Mouse (Mus musculus) MEL (cell line): Measurements from ENCODE around the gene Atoh8. TPM values are rescaled to one million over a fixed set of nuclear protein-coding genes. Genes with fewer than 3 reads are reported as not detected.

ENCODE experiments used
- DNase-seq: peaks from one replicate; pipeline ENCODE4 v3.0.0; 2011; ENCODE audit warnings: low read depth, low spot score
- H3K27ac ChIP-seq: 2 replicates; pipeline ENCODE4 v1.5.1; 2012; ENCODE audit warnings: low read depth, mild to moderate bottlenecking, control low read depth, low read length, moderate library complexity; ENCODE audit not compliant: control insufficient read depth
- H3K27me3 ChIP-seq, 2 experiments: fragments of 150-350 bp in 1 of 2; sonication (generic) in 1 of 2; 2 replicates each; pipeline ENCODE4 v1.6.1; 2012; ENCODE audit warnings: low read length in 2 of 2, mild to moderate bottlenecking in 2 of 2, improper control_type of control experiment in 1 of 2, moderate library complexity in 1 of 2; ENCODE audit not compliant: insufficient read depth in 2 of 2, control insufficient read depth in 1 of 2
- H3K36me3 ChIP-seq, 2 experiments: 2 replicates each; pipeline ENCODE4 v1.6.1; 2012 to 2014; ENCODE audit warnings: low read length in 2 of 2, improper control_type of control experiment in 1 of 2, inconsistent platforms in 1 of 2, mild to moderate bottlenecking in 1 of 2; ENCODE audit not compliant: insufficient read depth in 2 of 2, control insufficient read depth in 1 of 2
- H3K4me1 ChIP-seq, 2 experiments: fragments of 150-350 bp in 1 of 2; sonication (generic) in 1 of 2; 2 replicates each; pipeline ENCODE4 v1.6.1; 2012; ENCODE audit warnings: low read length in 2 of 2, improper control_type of control experiment in 1 of 2, mild to moderate bottlenecking in 1 of 2; ENCODE audit not compliant: insufficient read depth in 2 of 2, control insufficient read depth in 1 of 2
- H3K4me3 ChIP-seq, 2 experiments: fragments of 150-350 bp in 1 of 2; sonication (generic) in 1 of 2; 2 replicates each; pipeline ENCODE4 v1.5.1; 2012; ENCODE audit warnings: low read depth in 2 of 2, low read length in 2 of 2, mild to moderate bottlenecking in 2 of 2, moderate library complexity in 2 of 2, control low read depth in 1 of 2, improper control_type of control experiment in 1 of 2; ENCODE audit not compliant: control insufficient read depth in 1 of 2, insufficient read depth in 1 of 2
- H3K79me2 ChIP-seq: 2 replicates; pipeline ENCODE4 v1.6.1; 2012; ENCODE audit warnings: mild to moderate bottlenecking, low read length, moderate library complexity; ENCODE audit not compliant: control insufficient read depth, poor library complexity, insufficient read depth
- H3K9ac ChIP-seq: 2 replicates; pipeline ENCODE4 v1.6.1; 2012; ENCODE audit warnings: low read depth, mild to moderate bottlenecking, control low read depth, low read length, moderate library complexity; ENCODE audit not compliant: control insufficient read depth, poor library complexity, severe bottlenecking
- H3K9me3 ChIP-seq: fragments of 150-350 bp; sonication (generic); replicated peaks from 2 replicates; pipeline ENCODE4 v1.6.1; 2012; ENCODE audit warnings: mild to moderate bottlenecking, low read length, improper control_type of control experiment, moderate library complexity; ENCODE audit not compliant: insufficient read depth
- BHLHE40 ChIP-seq: IDR thresholded peaks from 2 replicates; pipeline ENCODE4 v1.6.1; 2012; ENCODE audit warnings: low read depth, mild to moderate bottlenecking, inconsistent platforms, low read length, improper control_type of control experiment, borderline replicate concordance
- CTCF ChIP-seq, 3 experiments: IDR thresholded peaks in 2 of 3; conservative IDR thresholded peaks in 1 of 3; 2 replicates each; pipeline ENCODE4 v1.5.1; 2011 to 2012; ENCODE audit warnings: low read length in 3 of 3, low read depth in 2 of 3, mild to moderate bottlenecking in 2 of 3, improper control_type of control experiment in 1 of 3, inconsistent platforms in 1 of 3, mixed read lengths in 1 of 3, moderate library complexity in 1 of 3; ENCODE audit not compliant: control insufficient read depth in 1 of 3, insufficient read depth in 1 of 3, poor library complexity in 1 of 3, severe bottlenecking in 1 of 3
- EP300 ChIP-seq, 2 experiments: IDR thresholded peaks; 2 replicates each; pipeline ENCODE4 v1.6.1; 2011; ENCODE audit warnings: improper control_type of control experiment in 2 of 2, low read length in 2 of 2, low read depth in 1 of 2, mild to moderate bottlenecking in 1 of 2
- ETS1 ChIP-seq: IDR thresholded peaks from 2 replicates; pipeline ENCODE4 v1.6.1; 2012; ENCODE audit warnings: low read depth, mild to moderate bottlenecking, inconsistent platforms, low read length, improper control_type of control experiment, moderate library complexity
- GABPA ChIP-seq: IDR thresholded peaks from 2 replicates; pipeline ENCODE4 v1.6.1; 2012; ENCODE audit warnings: low read depth, mild to moderate bottlenecking, inconsistent platforms, low read length, improper control_type of control experiment, moderate library complexity
- HCFC1 ChIP-seq: IDR thresholded peaks from 2 replicates; pipeline ENCODE4 v1.6.1; 2012; ENCODE audit warnings: low read depth, mild to moderate bottlenecking, inconsistent platforms, low read length, improper control_type of control experiment, moderate library complexity
- KAT2A ChIP-seq: conservative IDR thresholded peaks from 2 replicates; pipeline ENCODE4 v1.6.1; 2012; ENCODE audit warnings: low read depth, low read length, improper control_type of control experiment, inconsistent platforms
- MAFK ChIP-seq: IDR thresholded peaks from 2 replicates; pipeline ENCODE4 v1.6.1; 2011; ENCODE audit warnings: low read depth, mild to moderate bottlenecking, low read length, improper control_type of control experiment, borderline replicate concordance
- MAX ChIP-seq: IDR thresholded peaks from 2 replicates; pipeline ENCODE4 v1.6.1; 2011; ENCODE audit warnings: low read length, improper control_type of control experiment
- MXI1 ChIP-seq: IDR thresholded peaks from 2 replicates; pipeline ENCODE4 v1.6.1; 2011; ENCODE audit warnings: mild to moderate bottlenecking, low read depth, low read length, improper control_type of control experiment
- MYC ChIP-seq: IDR thresholded peaks from 2 replicates; pipeline ENCODE4 v1.6.1; 2011; ENCODE audit warnings: low read depth, mild to moderate bottlenecking, low read length, improper control_type of control experiment, moderate library complexity
- NELFE ChIP-seq: IDR thresholded peaks from 2 replicates; pipeline ENCODE4 v1.6.1; 2011; ENCODE audit warnings: low read depth, low read length, improper control_type of control experiment
- NRF1 ChIP-seq: IDR thresholded peaks from 2 replicates; pipeline ENCODE4 v1.6.1; 2014; ENCODE audit warnings: low read depth, mild to moderate bottlenecking, inconsistent platforms, low read length, improper control_type of control experiment, moderate library complexity; ENCODE audit not compliant: poor library complexity, insufficient read depth, severe bottlenecking
- POLR2A ChIP-seq, 2 experiments: IDR thresholded peaks; 2 replicates each; pipeline ENCODE4 v1.6.1; 2011 to 2012; ENCODE audit warnings: low read length in 2 of 2, mild to moderate bottlenecking in 2 of 2, control low read depth in 1 of 2, improper control_type of control experiment in 1 of 2, low read depth in 1 of 2, moderate library complexity in 1 of 2; ENCODE audit not compliant: control insufficient read depth in 1 of 2, insufficient read depth in 1 of 2, poor library complexity in 1 of 2
- POLR2AphosphoS5 ChIP-seq: IDR thresholded peaks from 2 replicates; pipeline ENCODE4 v1.6.1; 2012; ENCODE audit warnings: low read depth, borderline replicate concordance, mild to moderate bottlenecking, inconsistent platforms, low read length, moderate library complexity, mixed read lengths
- RAD21 ChIP-seq: IDR thresholded peaks from 2 replicates; pipeline ENCODE4 v1.6.1; 2011; ENCODE audit warnings: mild to moderate bottlenecking, low read depth, low read length, improper control_type of control experiment
- RCOR1 ChIP-seq: IDR thresholded peaks from 2 replicates; pipeline ENCODE4 v1.6.1; 2012; ENCODE audit warnings: low read depth, mild to moderate bottlenecking, inconsistent platforms, low read length, improper control_type of control experiment
- TCF12 ChIP-seq: IDR thresholded peaks from 2 replicates; pipeline ENCODE4 v1.6.1; 2014; ENCODE audit warnings: low read depth, mild to moderate bottlenecking, inconsistent platforms, low read length, improper control_type of control experiment, moderate library complexity
- UBTF ChIP-seq: IDR thresholded peaks from 2 replicates; pipeline ENCODE4 v1.6.1; 2012; ENCODE audit warnings: low read depth, mild to moderate bottlenecking, inconsistent platforms, low read length, improper control_type of control experiment, moderate library complexity, borderline replicate concordance; ENCODE audit not compliant: insufficient read depth
- USF2 ChIP-seq, 2 experiments: IDR thresholded peaks; 2 replicates each; pipeline ENCODE4 v1.6.1; 2011 to 2012; ENCODE audit warnings: improper control_type of control experiment in 2 of 2, low read length in 2 of 2, borderline replicate concordance in 1 of 2, inconsistent platforms in 1 of 2, low read depth in 1 of 2, mild to moderate bottlenecking in 1 of 2; ENCODE audit not compliant: insufficient read depth in 1 of 2
- ZKSCAN1 ChIP-seq: IDR thresholded peaks from 2 replicates; pipeline ENCODE4 v1.6.1; 2012; ENCODE audit warnings: low read depth, mild to moderate bottlenecking, inconsistent platforms, low read length, improper control_type of control experiment, moderate library complexity
- polyA plus RNA-seq, 2 experiments: library from polyadenylated mRNA; stranded (reverse) in 1 of 2; unstranded in 1 of 2; fragments of >175 nt in 1 of 2; fragments of >200 nt in 1 of 2; gene quantifications; 2 replicates each; pipeline versions ENCODE4 v1.2.1 to v1.2.4; 2012; ENCODE audit warnings: low replicate concordance in 2 of 2, low read depth in 1 of 2; ENCODE audit not compliant: insufficient read length in 2 of 2, insufficient read depth in 1 of 2, missing spikeins in 1 of 2
- total RNA-seq: library from RNA; depleted of rRNA; stranded (reverse); fragments of 300-350 nt; gene quantifications from 2 replicates; pipeline ENCODE4 v1.2.3, GENCODE M21; 2012

Gene Atoh8
- total and polyA plus RNA-seq, 3 experiments: not detected

DNA sequence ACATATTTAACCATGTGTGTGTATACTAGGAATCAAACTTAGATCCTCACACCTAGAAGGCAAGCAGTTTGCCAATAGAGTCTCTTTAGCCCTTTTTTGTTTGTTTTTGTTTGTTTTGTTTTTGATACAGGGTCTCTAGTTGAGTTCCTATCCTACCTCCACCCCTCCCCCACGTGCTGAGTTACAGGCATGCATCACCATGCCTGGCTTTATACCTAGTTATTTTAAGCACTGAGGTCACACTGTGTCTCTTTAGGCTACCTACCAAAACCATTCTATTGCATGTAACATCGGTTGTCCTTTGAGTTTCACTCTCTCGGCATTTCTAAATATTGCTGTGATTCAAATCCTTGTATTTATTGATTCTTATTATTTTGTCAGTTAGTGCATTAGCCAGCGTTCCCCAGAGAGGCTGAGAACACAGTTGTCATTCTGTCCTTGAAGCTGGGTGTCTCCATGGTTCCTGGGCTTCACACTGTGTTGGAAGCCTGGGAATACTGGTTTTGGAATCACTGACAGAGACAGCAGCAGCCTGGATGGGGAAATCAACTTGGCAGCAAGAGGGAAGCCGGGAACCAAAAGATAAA, 28.4 kb upstream of the Atoh8 start:
- H3K4me1 ChIP-seq: no peaks in the 10 kb centered on the region

GRCm38 (mm10) chr6:72261683-72262320, 26.4 kb upstream of the Atoh8 start:
- Histone ChIP-seq H3K9ac (no peak overlapping the region), H3K36me3 (no peaks in the 10 kb centered on the region)
- TF ChIP-seq GABPA (no peak), BHLHE40 (no peak), NELFE (no peak), MYC (no peak), RCOR1 (no peak), ETS1 (no peak), POLR2A (IDR thresholded peaks at IDR 0.05; ENCODE audit: control insufficient read depth in 1 of 2, insufficient read depth in 1 of 2, low read depth in 1 of 2, low read length in 2 of 2, poor library complexity in 1 of 2) (no peak), TCF12 (no peak), MXI1 (no peak), USF2 (IDR thresholded peaks at IDR 0.05; ENCODE audit: borderline replicate concordance in 1 of 2, insufficient read depth in 1 of 2, low read depth in 1 of 2, low read length in 2 of 2) (no peak), RAD21 (no peak), NRF1 (no peak), MAX (no peak), CTCF (IDR thresholded peaks at IDR 0.05 in 2 of 3, conservative IDR thresholded peaks at IDR 0.05 in 1 of 3; ENCODE audit: control insufficient read depth in 1 of 3, insufficient read depth in 1 of 3, low read depth in 2 of 3, low read length in 3 of 3, poor library complexity in 1 of 3, severe bottlenecking in 1 of 3) (no peak)
- TF ChIP-seq, all 39 proteins: peak for 0
- Histone ChIP-seq H3K4me3 (no peak overlapping the region), H3K27me3 (peaks cover 11 to 14% of the 10 kb centered on the region in 2 experiments), H3K79me2 (no peaks in the 10 kb centered on the region), H3K27ac (no peak overlapping the region), H3K9me3 (no peaks in the 10 kb centered on the region), H3K4me1 (no peaks in the 10 kb centered on the region)
- DNase-seq: no peak

More for the DNA sequence above, 28.4 kb upstream of the Atoh8 start:
- Histone ChIP-seq H3K9ac (no peak overlapping the region), H3K27me3 (peaks cover 12 to 19% of the 10 kb centered on the region in 2 experiments), H3K4me3 (no peak overlapping the region), H3K9me3 (no peaks in the 10 kb centered on the region), H3K79me2 (no peaks in the 10 kb centered on the region)
- DNase-seq: no peak
- TF ChIP-seq RAD21: no peak
- TF ChIP-seq POLR2A (IDR thresholded peaks at IDR 0.05; ENCODE audit: control insufficient read depth in 1 of 2, insufficient read depth in 1 of 2, low read depth in 1 of 2, low read length in 2 of 2, poor library complexity in 1 of 2): no peak
- no peak for TF ChIP-seq ETS1
- TF ChIP-seq UBTF: no peak
- TF ChIP-seq NRF1: no peak
- TF ChIP-seq EP300 (IDR thresholded peaks at IDR 0.05; ENCODE audit: low read depth in 1 of 2, low read length in 2 of 2): no peak
- TF ChIP-seq MAFK: no peak
- TF ChIP-seq NELFE: no peak
- no peak for TF ChIP-seq MXI1
- TF ChIP-seq KAT2A: no peak
- no peak for TF ChIP-seq GABPA
- no peak for TF ChIP-seq HCFC1
- TF ChIP-seq CTCF (IDR thresholded peaks at IDR 0.05 in 2 of 3, conservative IDR thresholded peaks at IDR 0.05 in 1 of 3; ENCODE audit: control insufficient read depth in 1 of 3, insufficient read depth in 1 of 3, low read depth in 2 of 3, low read length in 3 of 3, poor library complexity in 1 of 3, severe bottlenecking in 1 of 3): no peak
- no peak for TF ChIP-seq MAX
- TF ChIP-seq ZKSCAN1: no peak
- no peak for TF ChIP-seq POLR2AphosphoS5
- TF ChIP-seq TCF12: no peak
- TF ChIP-seq, all 39 proteins: peak for 0
- Histone ChIP-seq H3K27ac (no peak overlapping the region), H3K36me3 (no peaks in the 10 kb centered on the region)
